Comparison of ENCODE assay signal across 8 mouse cellular contexts in genomic region chr2:101885768-101886438, GRCm38 (mm10). TPM values are rescaled to one million over a fixed set of nuclear protein-coding genes. Genes with fewer than 3 reads are reported as not detected.
DNase-seq lines count a peak whose midpoint lies in the region; ATAC-seq lines count a peak whose summit lies in the region.

Gene Commd9 (plus strand): TSS chr2:101886247.

- no peak within 1 kb of the TSS for H3K27ac ChIP-seq in lung, embryonic 16.5 days (ENCODE audit: low read length)

- 11% methylated on average over 22 of the region's 22 CpGs for WGBS in lung, embryonic 16.5 days

- H3K4me2 ChIP-seq in lung, embryonic 16.5 days (ENCODE audit: low read depth, low read length), result peak within 1 kb of the TSS; percentile 64

- H3K9me3 ChIP-seq in lung, embryonic 16.5 days (ENCODE audit: control insufficient read depth, low read length), result no peaks in the 10 kb centered on the region

- H3K36me3 ChIP-seq in lung, embryonic 16.5 days (ENCODE audit: control insufficient read depth, insufficient read depth, low read length), result no peaks in the 10 kb centered on the region

- peak; percentile 98 to 99 for ATAC-seq in hematopoietic stem cell, adult 5-6 weeks (replicated peaks in 1 of 2; ENCODE audit: insufficient read depth in 1 of 2, low FRiP score in 2 of 2, low TSS enrichment in 1 of 2, low read depth in 1 of 2, poor library complexity in 2 of 2, severe bottlenecking in 2 of 2)
- ATAC-seq in lung, embryonic 16.5 days (ENCODE audit: low read depth), result peak; percentile 97

- H3K9ac ChIP-seq in lung, embryonic 16.5 days (ENCODE audit: low read length), result peak within 1 kb of the TSS; percentile 68

- peak within 1 kb of the TSS; percentile 63 for H3K4me3 ChIP-seq in lung, embryonic 16.5 days (ENCODE audit: low read length)

- peak; percentile 93 for DNase-seq in MEL-GATA-1-ER (ENCODE audit: extremely low read depth, low read depth)
- DNase-seq in cerebellum, adult 8-10 months, result peak; percentile 90
- peak; percentile 88 for DNase-seq in forelimb bud, embryonic 11.5 days (ENCODE audit: low read depth, low spot score)
- DNase-seq in layer of hippocampus, adult 9-10 months (ENCODE audit: low spot score), result peak; percentile 88
- DNase-seq in ovary, postnatal 10 days (ENCODE audit: low spot score), result peak; percentile 73
- DNase-seq in thymus, postnatal 10 days (ENCODE audit: low spot score in 2 of 2), result peak; percentile 92 to 93

- no peaks in the 10 kb centered on the region for H3K27me3 ChIP-seq in lung, embryonic 16.5 days (ENCODE audit: control insufficient read depth, insufficient read depth, low read depth, low read length)

- H3K4me1 ChIP-seq in lung, embryonic 16.5 days (replicated peaks; ENCODE audit: control insufficient read depth, insufficient read depth, low read length), result peaks cover 13% of the 10 kb centered on the region

RNA-seq across cellular contexts. Expression of gene Commd9, which starts in this region (rescaled TPM):
- total RNA-seq in hematopoietic stem cell, adult 5-6 weeks (2017), result 22.1 and 29.5 TPM in 2 replicates
- 60.4 and 62.0 TPM in 2 replicates for polyA plus RNA-seq in lung, embryonic 16.5 days (2015; fragmentation: Nextera tagmentation; extraction: Ambion mirVana)
